Mouse (Mus musculus) erythroblast, adult 5-6 weeks (primary cell): Measurements from ENCODE around the gene Vmn1r40. TPM values are rescaled to one million over a fixed set of nuclear protein-coding genes. Genes with fewer than 3 reads are reported as not detected.

Source experiments
- ATAC-seq: replicated peaks from 2 replicates; pipeline ENCODE4 v1.8.0; 2016; ENCODE audit warnings: moderate number of reproducible peaks, mild to moderate bottlenecking, moderate TSS enrichment, inconsistent platforms; ENCODE audit not compliant: poor library complexity, low FRiP score, severe bottlenecking
- total RNA-seq, 2 experiments: library from RNA; stranded (forward) in 1 of 2; stranded (reverse) in 1 of 2; fragments of 150-400 nt in 1 of 2; fragments of 200-764, 138-1000 nt in 1 of 2; gene quantifications; 2 replicates each; pipeline versions ENCODE4 v1.2.3 to v1.2.4; 2015 to 2017; ENCODE audit warnings: low replicate concordance in 2 of 2

The Vmn1r40 gene
- total RNA-seq, 2 experiments from 2014 or later = not detected

DNA sequence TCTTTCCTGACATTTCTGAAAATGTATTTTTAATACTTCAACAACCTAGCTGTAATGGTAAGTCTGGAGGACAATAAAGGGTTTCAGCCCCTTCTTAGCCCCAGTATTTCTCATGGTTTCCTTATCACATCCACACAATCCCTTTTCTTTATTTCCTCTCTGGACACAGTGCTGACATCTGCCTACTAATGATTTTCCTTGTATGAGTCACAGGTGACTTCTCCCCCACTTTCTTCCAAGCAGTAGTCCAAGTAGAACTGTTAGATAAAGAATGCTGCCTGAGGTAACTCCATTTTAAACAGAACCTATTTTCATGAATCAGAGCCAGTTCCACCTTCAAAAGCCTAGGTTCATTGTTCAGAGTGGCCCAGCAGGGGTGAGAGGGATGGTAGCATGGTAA is 35.5 kb downstream of the Vmn1r40 start:
- no peak for ATAC-seq

Other genes with a start within 250 kb of the Vmn1r40 start
- gene Chchd6, start 111.9 kb upstream of the Vmn1r40 start, total RNA-seq (2015; ENCODE audit: low replicate concordance) = 3.8 TPM in 1 of 2 replicates, not detected in the other
- gene Chchd6, start 111.9 kb upstream of the Vmn1r40 start, total RNA-seq (2017; ENCODE audit: low replicate concordance) = 1.7 TPM in 1 of 2 replicates, not detected in the other
- 1.5 and 1.7 TPM in 2 replicates for gene Txnrd3, start 63.6 kb upstream of the Vmn1r40 start, total RNA-seq (2015; ENCODE audit: low replicate concordance)
- 0.77 and 1.8 TPM in 2 replicates for gene Txnrd3, start 63.6 kb upstream of the Vmn1r40 start, total RNA-seq (2017; ENCODE audit: low replicate concordance)
- gene Vmn1r41, start 33.2 kb downstream of the Vmn1r40 start, total RNA-seq (2015; ENCODE audit: low replicate concordance) = not detected in 2 replicates
- gene Vmn1r41, start 33.2 kb downstream of the Vmn1r40 start, total RNA-seq (2017; ENCODE audit: low replicate concordance) = not detected in 2 replicates
- not detected in 2 replicates for gene Vmn1r42, start 168.9 kb downstream of the Vmn1r40 start, total RNA-seq (2015; ENCODE audit: low replicate concordance)
- not detected in 2 replicates for gene Vmn1r42, start 168.9 kb downstream of the Vmn1r40 start, total RNA-seq (2017; ENCODE audit: low replicate concordance)
- gene Vmn1r43, start 168.9 kb downstream of the Vmn1r40 start, total RNA-seq (2015; ENCODE audit: low replicate concordance) = not detected in 2 replicates
- gene Vmn1r43, start 168.9 kb downstream of the Vmn1r40 start, total RNA-seq (2017; ENCODE audit: low replicate concordance) = not detected in 2 replicates
- gene Vmn1r44, start 176.1 kb downstream of the Vmn1r40 start, total RNA-seq (2015; ENCODE audit: low replicate concordance) = not detected in 2 replicates
- not detected in 2 replicates for gene Vmn1r44, start 176.1 kb downstream of the Vmn1r40 start, total RNA-seq (2017; ENCODE audit: low replicate concordance)
- gene Vmn1r45, start 233.1 kb downstream of the Vmn1r40 start, total RNA-seq (2015; ENCODE audit: low replicate concordance) = not detected in 2 replicates
- not detected in 2 replicates for gene Vmn1r45, start 233.1 kb downstream of the Vmn1r40 start, total RNA-seq (2017; ENCODE audit: low replicate concordance)